Mouse (Mus musculus): ENCODE measurements around the gene Relb. TPM values are rescaled to one million over a fixed set of nuclear protein-coding genes. Genes with fewer than 3 reads are reported as not detected.
A peak's percentile ranks its signal among the peaks of the same experiment; 100 is the strongest.

Gene Relb
- polyA plus RNA-seq, 1 experiment from 2014 or later: 15.6 TPM

- Histone ChIP-seq H3K27me3 (replicated peaks; ENCODE audit: insufficient read depth, low read length) (no peaks in the 10 kb centered on the region), H3K9ac (replicated peaks; ENCODE audit: low read depth) (no peak overlapping the region), H3K9me3 (ENCODE audit: low read length) (no peaks in the 10 kb centered on the region), H3K4me1 (ENCODE audit: insufficient read depth, low read depth, low read length) (no peaks in the 10 kb centered on the region; the same call in 1 of the 2 replicates), H3K27ac (ENCODE audit: low read length) (no peak overlapping the region), H3K36me3 (ENCODE audit: insufficient read depth, low read length) (no peaks in the 10 kb centered on the region), H3K4me2 (replicated peaks; ENCODE audit: low read depth, low read length) (no peak overlapping the region), H3K4me3 (ENCODE audit: low read depth, low read length) (no peak overlapping the region)
- TF ChIP-seq EP300 (IDR thresholded peaks at IDR 0.05): no peak
- no peak for TF ChIP-seq CTCF (IDR thresholded peaks at IDR 0.05)
- no peak for DNase-seq (ENCODE audit: low spot score)
- no peak for ATAC-seq
- WGBS: 69% methylated on average over 10 of the region's 10 CpGs
Measured at GRCm38 (mm10) chr7:19671511-19671910, 42.3 kb upstream of the Relb start.

GRCm38 (mm10) chr7:19668947-19669721 is 39.9 kb upstream of the Relb start:
- H3K36me3 ChIP-seq (ENCODE audit: insufficient read depth, low read length): no peaks in the 10 kb centered on the region
- no peaks in the 10 kb centered on the region for H3K9me3 ChIP-seq (ENCODE audit: low read length)
- H3K4me1 ChIP-seq (ENCODE audit: insufficient read depth, low read depth, low read length): peaks cover 8% of the 10 kb centered on the region; the same call in 1 of the 2 replicates
- no peak overlapping the region for H3K4me3 ChIP-seq (ENCODE audit: low read depth, low read length)
- ATAC-seq: peak; percentile 74
- TF ChIP-seq EP300 (IDR thresholded peaks at IDR 0.05) (no peak), CTCF (IDR thresholded peaks at IDR 0.05) (peak; percentile 99)
- H3K9ac ChIP-seq (replicated peaks; ENCODE audit: low read depth): 0 out of 2 replicates have a peak overlapping the region, but pooled peaks have one; percentile 8
- no peaks in the 10 kb centered on the region for H3K27me3 ChIP-seq (replicated peaks; ENCODE audit: insufficient read depth, low read length)
- peak overlapping the region; percentile 78 for H3K27ac ChIP-seq (ENCODE audit: low read length)
- peak; percentile 97 for DNase-seq (ENCODE audit: low spot score)
- H3K4me2 ChIP-seq (replicated peaks; ENCODE audit: low read depth, low read length): peak overlapping the region; percentile 38
- WGBS: 5% methylated on average over 10 of the region's 10 CpGs

- no peak overlapping the region for H3K4me3 ChIP-seq (ENCODE audit: low read depth, low read length)
- H3K9ac ChIP-seq (replicated peaks; ENCODE audit: low read depth): no peak overlapping the region
- no peak for TF ChIP-seq CTCF (IDR thresholded peaks at IDR 0.05)
- no peak for TF ChIP-seq EP300 (IDR thresholded peaks at IDR 0.05)
- no peak overlapping the region for H3K27ac ChIP-seq (ENCODE audit: low read length)
- no peak overlapping the region for H3K4me2 ChIP-seq (replicated peaks; ENCODE audit: low read depth, low read length)
- no peaks in the 10 kb centered on the region for H3K9me3 ChIP-seq (ENCODE audit: low read length)
- peaks cover 17% of the 10 kb centered on the region; the same call in 1 of the 2 replicates for H3K4me1 ChIP-seq (ENCODE audit: insufficient read depth, low read depth, low read length)
- 69% methylated on average over 2 of the region's 2 CpGs for WGBS
- H3K27me3 ChIP-seq (replicated peaks; ENCODE audit: insufficient read depth, low read length): no peaks in the 10 kb centered on the region
- no peak for DNase-seq (ENCODE audit: low spot score)
- ATAC-seq: no peak
- no peaks in the 10 kb centered on the region for H3K36me3 ChIP-seq (ENCODE audit: insufficient read depth, low read length)
Measured at GRCm38 (mm10) chr7:19667434-19667833, 38.2 kb upstream of the Relb start.

- DNase-seq (ENCODE audit: low spot score): no peak
- H3K9me3 ChIP-seq (ENCODE audit: low read length): no peaks in the 10 kb centered on the region
- ATAC-seq: no peak
- no peak overlapping the region for H3K9ac ChIP-seq (replicated peaks; ENCODE audit: low read depth)
- no peak overlapping the region for H3K27ac ChIP-seq (ENCODE audit: low read length)
- no peaks in the 10 kb centered on the region for H3K27me3 ChIP-seq (replicated peaks; ENCODE audit: insufficient read depth, low read length)
- peaks cover 17% of the 10 kb centered on the region; the same call in 1 of the 2 replicates for H3K4me1 ChIP-seq (ENCODE audit: insufficient read depth, low read depth, low read length)
- H3K4me2 ChIP-seq (replicated peaks; ENCODE audit: low read depth, low read length): no peak overlapping the region
- TF ChIP-seq EP300 (IDR thresholded peaks at IDR 0.05): no peak
- TF ChIP-seq CTCF (IDR thresholded peaks at IDR 0.05): peak; percentile 51
- no peaks in the 10 kb centered on the region for H3K36me3 ChIP-seq (ENCODE audit: insufficient read depth, low read length)
- 66% methylated on average over 3 of the region's 3 CpGs for WGBS
- no peak overlapping the region for H3K4me3 ChIP-seq (ENCODE audit: low read depth, low read length)
Measured at GRCm38 (mm10) chr7:19666750-19667149, 37.5 kb upstream of the Relb start.

- Histone ChIP-seq H3K27me3 (replicated peaks; ENCODE audit: insufficient read depth, low read length) (no peaks in the 10 kb centered on the region), H3K9ac (replicated peaks; ENCODE audit: low read depth) (peak within 1 kb of the TSS; percentile 94), H3K4me3 (ENCODE audit: low read depth, low read length) (peak within 1 kb of the TSS; percentile 98), H3K36me3 (ENCODE audit: insufficient read depth, low read length) (no peaks in the 10 kb centered on the region), H3K4me1 (ENCODE audit: insufficient read depth, low read depth, low read length) (peaks cover 17% of the 10 kb centered on the region; the same call in 1 of the 2 replicates), H3K27ac (ENCODE audit: low read length) (peak within 1 kb of the TSS; percentile 91), H3K9me3 (ENCODE audit: low read length) (no peaks in the 10 kb centered on the region), H3K4me2 (replicated peaks; ENCODE audit: low read depth, low read length) (peak within 1 kb of the TSS; percentile 90)
- ATAC-seq: peak; percentile 88
- peak; percentile 98 for DNase-seq (ENCODE audit: low spot score)
- WGBS: 2% methylated on average over 63 of the region's 63 CpGs
- TF ChIP-seq EP300 (IDR thresholded peaks at IDR 0.05) (peak; percentile 80), CTCF (IDR thresholded peaks at IDR 0.05) (peak; percentile 68)
Measured at GRCm38 (mm10) chr7:19664955-19665841, 36.0 kb upstream of the Relb start, which contains the start of gene Clptm1. Gene Clptm1 (minus strand): TSS chr7:19665033.

- WGBS: under 1% methylated on average over 34 of the region's 37 CpGs
- no peaks in the 10 kb centered on the region for H3K9me3 ChIP-seq (ENCODE audit: low read length)
- peak overlapping the region; percentile 98 for H3K4me3 ChIP-seq (ENCODE audit: low read depth, low read length)
- peak overlapping the region; percentile 66 for H3K27ac ChIP-seq (ENCODE audit: low read length)
- peak overlapping the region; percentile 94 for H3K9ac ChIP-seq (replicated peaks; ENCODE audit: low read depth)
- H3K27me3 ChIP-seq (replicated peaks; ENCODE audit: insufficient read depth, low read length): no peaks in the 10 kb centered on the region
- peak overlapping the region; percentile 90 for H3K4me2 ChIP-seq (replicated peaks; ENCODE audit: low read depth, low read length)
- no peaks in the 10 kb centered on the region for H3K36me3 ChIP-seq (ENCODE audit: insufficient read depth, low read length)
- peaks cover 17% of the 10 kb centered on the region; the same call in 1 of the 2 replicates for H3K4me1 ChIP-seq (ENCODE audit: insufficient read depth, low read depth, low read length)
- TF ChIP-seq CTCF (IDR thresholded peaks at IDR 0.05) (0 out of 2 replicates have a peak, but pooled peaks have one; percentile 20), EP300 (IDR thresholded peaks at IDR 0.05) (no peak)
- ATAC-seq (peak; percentile 21), DNase-seq (ENCODE audit: low spot score) (no peak)
Measured at GRCm38 (mm10) chr7:19664455-19664954, 35.3 kb upstream of the Relb start.

Measured in lung, postnatal 0 days (tissue).